Mouse (Mus musculus) Muller cell, postnatal 12 days (primary cell): ENCODE data around the gene Zfp664.

Source experiments
- DNase-seq: peaks from one replicate; pipeline ENCODE4 v3.0.0-alpha.2; 2015; ENCODE audit errors: inconsistent ontology term

The Zfp664 gene

DNA sequence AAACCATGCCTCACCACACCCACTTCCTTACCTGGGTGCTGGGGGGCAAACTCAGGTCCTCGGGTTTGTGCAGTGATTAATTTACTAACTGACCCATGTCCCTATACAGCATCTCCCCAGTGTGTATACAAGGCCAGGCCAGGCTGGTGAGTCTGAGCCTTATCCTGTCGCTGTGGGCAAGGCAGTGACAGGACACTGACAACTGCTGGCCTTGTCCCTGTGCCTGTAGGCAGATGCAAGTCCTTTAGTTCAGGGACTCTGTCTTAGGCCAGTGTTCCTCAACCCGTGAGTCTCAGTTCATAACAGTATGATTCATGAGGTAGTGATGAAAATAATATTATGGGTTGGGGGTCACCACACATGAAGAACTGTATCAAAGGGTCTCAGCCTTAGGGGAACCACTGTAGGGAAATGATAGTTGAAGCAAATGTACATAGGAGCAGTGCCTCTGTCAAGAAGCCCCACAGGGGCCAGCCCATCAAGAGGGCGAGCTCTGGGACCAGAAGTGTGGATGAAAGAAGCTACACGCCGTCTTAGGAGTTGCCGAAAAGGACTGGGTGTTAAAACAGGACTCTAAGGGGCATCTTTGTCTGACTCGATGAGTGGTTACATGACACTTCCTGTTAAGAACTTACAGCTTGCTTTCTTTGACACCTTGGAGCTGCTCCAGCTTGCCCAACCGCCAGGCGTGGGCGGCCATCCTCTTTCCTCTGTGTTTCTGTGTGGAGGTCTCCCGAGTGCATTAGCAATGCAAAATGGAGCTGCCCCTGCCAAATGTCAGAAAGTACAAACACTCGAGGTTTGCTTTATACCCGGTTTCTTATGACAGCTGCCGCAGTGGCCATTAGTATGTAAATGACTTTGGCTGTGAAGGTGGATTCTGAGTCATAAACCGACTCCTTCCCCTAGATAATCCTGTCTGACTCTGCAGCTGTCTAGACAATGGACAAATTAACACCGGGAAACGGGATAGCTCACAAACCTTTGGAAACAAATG lies 60.2 kb downstream of the Zfp664 start:
- peak; percentile 91 for DNase-seq

DNA sequence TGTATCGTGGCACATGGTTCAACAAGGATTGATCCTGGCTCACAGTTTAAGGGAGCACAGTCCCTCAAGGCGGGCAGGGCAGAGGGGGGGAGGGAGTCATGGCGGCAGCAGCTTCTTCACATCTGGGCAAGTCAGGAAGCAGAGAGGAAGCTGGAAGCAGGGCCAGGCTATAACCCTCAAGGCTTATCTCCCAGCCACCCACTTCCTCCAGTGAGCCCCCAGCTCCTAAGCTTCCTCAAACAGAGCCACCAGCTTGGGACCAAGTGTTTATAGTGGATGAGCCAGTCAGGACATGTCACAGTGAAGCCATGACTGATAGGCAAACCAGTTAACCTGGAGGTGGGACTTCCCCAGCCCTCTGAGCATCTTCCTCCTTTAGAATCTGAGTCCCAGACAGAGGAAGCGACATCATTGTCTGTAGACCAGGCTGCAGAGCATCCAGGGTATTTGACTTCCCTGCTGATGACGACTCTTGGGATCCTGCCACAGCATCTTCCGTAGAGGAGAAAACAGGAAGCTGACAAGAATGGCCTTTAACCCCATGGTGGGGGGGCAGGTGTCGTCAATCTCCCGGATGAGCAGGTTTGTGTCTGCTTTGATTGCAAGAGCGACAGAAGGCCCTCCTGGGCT lies 67.0 kb downstream of the Zfp664 start:
- no peak for DNase-seq

DNA sequence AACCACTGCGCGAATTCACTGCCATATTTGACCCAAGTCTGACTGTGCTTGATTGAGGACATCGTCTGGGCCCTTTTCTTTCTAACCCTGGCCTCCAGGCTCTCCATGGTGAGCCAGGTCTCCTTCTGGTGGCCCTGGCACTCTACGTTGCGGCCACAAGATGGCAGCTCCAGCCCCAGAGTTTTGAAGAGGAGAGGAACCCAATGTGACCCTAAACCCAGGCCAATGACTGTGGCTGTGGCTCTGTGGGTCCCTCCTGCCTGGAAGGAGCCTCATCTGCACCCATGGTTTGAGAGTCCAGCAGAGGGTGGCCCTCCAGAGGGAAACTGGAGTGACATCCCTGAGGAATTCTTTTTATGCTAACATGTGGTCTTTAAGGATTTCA lies 67.6 kb downstream of the Zfp664 start:
- DNase-seq, result peak; percentile 62

DNA sequence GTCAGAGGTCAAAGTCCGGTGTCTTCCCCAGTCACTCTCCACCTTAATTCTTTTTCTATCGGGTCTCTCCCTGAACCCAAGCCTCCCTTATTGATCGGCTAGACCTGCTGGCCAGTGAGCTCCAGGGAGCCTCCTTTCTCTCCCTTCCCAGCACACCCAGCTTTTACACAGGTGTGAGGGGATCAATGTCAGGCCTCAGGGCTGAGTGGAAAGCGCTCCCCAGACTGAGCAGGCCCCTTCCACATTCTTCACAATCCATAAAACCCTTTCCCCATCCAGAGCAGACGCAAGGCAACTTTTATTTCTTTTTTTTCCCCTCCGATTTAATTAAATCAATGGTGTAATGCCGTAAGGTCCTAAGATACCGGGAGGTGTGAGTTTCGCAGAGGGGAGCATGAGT lies 68.1 kb downstream of the Zfp664 start:
- DNase-seq, result no peak

DNA sequence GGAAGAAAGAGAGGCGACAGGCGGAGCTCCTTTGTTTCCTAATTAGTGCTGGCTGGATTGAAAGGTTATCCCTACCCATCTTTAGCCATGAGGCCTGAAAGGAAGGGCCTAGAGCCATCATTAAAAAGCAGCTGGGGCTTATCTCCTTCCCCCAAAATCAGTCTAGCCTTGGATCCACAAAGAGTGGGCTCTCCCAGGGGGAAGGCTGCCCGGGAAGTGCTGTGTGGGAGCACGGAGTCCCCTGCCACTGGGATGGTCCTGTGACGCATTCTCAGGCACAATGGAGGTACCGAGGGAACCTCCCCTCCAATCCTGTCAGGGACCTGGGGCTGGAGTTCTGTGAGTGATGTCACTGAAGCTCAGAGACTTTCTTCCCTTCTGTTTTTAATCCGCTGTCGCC lies 68.6 kb downstream of the Zfp664 start:
- peak; percentile 74 for DNase-seq

DNA sequence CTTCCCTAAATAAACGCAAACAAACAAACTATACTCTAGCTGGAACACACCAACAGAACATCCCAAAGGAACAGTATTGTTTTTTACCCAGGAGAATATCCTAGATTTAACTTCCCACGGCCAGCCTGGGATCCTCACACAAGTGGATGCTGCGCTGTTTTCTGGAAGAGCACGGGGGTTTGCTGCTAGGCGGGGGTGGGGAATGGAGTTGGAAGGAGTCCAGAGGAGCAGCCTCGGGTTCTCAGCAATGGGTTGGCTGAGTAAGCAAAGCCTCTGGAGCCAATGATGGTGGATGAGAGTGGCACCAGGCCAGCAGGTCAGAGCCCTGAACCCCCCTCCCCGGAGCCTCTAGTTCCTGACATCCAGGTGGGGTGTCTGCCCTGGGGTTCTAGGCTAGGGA lies 72.1 kb downstream of the Zfp664 start:
- DNase-seq, result no peak

DNA sequence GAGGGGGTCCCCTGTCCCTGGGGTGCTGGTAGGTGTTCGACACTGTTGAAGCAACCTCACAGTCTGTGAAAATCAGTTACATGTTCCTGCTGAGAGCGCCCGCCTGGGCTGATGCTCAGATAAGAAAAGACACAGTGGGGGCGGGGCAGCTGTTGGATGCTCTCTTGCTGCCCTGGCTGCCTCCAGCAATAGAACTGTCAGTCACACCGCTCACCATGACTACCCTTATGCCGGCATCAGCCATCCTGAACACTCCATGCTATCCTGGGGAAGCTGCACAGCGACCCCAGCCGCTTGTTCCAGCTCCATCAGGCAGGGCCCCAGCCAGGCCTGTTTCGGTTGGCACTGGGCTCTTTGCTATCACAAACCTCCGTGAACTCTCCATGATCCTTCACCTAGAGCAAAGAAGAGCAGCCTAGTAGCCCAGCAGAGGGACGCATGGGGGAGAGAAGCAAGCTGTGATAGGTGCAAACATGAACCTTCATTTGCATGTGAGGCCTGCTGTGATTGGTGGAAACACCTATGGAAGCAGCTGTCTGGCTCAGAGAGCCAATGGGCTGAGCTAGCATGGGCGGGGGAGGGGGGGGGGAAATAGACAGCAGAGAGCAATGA lies 80.8 kb downstream of the Zfp664 start:
- DNase-seq, result no peak

DNA sequence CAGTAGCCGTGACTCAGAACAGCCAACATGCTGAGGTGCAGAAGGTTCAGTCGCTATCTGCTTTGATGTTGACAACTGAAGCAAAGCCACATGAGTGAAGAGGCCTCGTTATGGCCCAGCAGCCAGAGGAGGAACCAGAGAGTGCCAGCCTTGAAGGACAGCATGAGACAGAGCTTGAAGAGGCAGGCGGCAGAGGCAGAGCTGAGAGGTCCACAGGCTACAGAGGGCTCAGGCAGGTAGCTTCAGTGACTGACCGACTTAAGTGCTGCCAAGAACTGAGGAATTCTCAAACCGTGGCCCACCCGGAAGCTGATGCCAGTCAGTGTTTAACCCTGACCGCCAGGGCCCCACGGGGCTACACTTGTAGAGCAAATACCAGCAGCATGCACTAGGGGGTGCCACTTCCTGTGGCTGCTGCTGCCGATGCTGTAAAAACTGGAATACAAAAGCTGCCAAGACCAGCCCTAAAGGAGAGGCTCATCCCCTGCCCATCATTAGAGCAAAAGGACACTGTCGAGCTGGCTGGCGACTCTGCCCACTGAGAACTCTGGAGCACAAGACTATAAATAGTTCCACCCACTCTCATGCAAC lies 81.4 kb downstream of the Zfp664 start:
- peak; percentile 53 for DNase-seq

DNA sequence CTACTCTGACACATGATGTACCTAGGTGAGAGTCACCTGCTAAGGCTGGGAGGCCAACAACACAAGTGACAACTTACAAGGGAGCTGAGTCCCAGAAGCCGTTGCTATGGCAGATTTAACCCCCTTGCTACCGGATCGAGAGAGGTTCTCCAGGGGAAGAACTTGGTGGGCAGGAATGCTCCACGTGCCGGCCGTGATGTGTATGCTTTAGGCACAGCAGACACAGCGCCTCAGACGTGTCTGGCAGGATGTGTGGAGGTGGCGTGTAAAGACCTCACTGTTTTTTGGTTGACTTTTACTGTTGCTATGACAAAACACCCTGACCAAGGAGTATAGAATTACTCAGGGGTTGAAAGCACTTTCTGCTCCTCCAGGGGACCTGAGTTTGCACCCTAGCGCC lies 81.9 kb downstream of the Zfp664 start:
- no peak for DNase-seq

DNA sequence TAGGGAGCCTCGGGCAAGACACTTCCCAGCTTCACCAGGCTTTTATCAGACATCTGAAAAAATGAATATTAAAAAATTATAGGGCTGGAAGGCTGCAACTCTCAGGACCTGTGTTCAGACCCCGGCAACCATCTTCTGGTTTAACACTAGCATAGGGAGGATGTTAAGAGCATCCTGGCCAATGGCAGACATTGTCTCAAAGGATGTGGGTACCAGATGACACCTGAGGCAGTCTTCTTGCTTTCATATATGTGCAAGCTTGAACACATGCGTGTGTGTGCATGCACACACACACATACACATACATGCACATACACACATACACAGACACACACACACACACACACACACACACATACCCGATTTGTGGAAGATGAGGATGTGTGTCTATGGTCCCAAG lies 82.6 kb downstream of the Zfp664 start:
- no peak for DNase-seq

DNA sequence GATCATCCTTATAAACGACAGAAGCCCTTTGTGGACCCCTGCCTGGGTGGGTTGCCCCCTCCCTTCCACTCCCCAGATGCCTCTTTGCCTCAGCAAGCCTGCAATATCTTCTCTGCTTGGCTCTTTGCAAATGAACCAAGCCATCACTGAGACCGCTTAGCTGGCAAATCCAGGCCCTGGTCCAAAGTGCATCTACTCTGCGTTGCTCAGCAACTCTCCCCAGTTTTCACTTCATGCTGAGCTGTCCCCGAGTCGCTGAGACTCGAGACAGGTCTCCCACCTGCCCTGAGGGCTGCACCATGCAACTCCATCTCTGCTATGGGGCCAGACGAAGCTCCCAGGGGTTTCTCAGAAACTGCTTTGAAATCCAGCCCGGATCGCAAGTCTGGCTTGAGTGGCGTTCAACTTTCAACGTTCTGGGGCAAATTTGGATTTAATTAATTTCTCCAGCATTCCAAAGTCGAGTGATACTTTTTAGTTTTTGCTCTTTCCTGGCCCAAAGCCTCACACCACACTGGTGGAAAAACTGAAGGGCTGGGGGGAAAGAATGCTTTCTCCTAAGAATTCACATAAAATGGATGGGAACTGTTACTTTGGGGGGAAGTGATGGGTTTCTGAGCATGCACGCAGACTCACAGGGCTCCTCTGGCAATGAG lies 88.3 kb downstream of the Zfp664 start:
- peak; percentile 79 for DNase-seq

DNA sequence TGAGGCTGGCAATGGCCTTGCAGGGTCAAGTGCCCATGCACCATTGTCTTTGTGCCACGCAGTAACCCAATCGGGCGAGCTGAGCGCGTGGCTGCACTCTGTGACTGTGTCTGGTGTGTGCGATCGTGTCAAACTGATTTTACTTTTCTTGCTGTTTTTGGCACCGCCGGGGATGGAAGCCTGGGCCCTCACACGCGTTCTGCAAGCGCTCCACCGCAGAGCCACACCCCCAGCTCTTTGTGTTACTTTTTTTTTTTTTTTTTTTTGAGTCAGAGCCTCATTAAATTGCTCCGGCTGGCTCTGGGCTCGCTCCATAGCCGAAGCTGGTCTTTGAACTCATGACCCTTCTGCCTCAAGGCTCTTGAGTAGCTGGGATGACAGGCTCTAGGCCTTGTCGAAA lies 88.8 kb downstream of the Zfp664 start:
- DNase-seq, result peak; percentile 89
